Mouse (Mus musculus): ENCODE results near the gene Rtraf.

GRCm38 (mm10) chr14:19821686-19822085 is 1.9 kb downstream of the Rtraf start:
- TF ChIP-seq POLR2A (IDR thresholded peaks at IDR 0.05; ENCODE audit: control insufficient read depth, extremely low read depth, insufficient read depth, low read length, poor library complexity) (no peak), CTCF (IDR thresholded peaks at IDR 0.05; ENCODE audit: borderline replicate concordance, control insufficient read depth, extremely low read depth, insufficient read depth, low read length, poor library complexity) (no peak)
